Mouse (Mus musculus): ENCODE measurements at regions not wholly inside any gene's neighbourhood (a gene's known extent, or its start where the extent isn't known, plus 50 kb on each side); places are given as distances from the start of the nearest gene placed in this dataset.

DNA sequence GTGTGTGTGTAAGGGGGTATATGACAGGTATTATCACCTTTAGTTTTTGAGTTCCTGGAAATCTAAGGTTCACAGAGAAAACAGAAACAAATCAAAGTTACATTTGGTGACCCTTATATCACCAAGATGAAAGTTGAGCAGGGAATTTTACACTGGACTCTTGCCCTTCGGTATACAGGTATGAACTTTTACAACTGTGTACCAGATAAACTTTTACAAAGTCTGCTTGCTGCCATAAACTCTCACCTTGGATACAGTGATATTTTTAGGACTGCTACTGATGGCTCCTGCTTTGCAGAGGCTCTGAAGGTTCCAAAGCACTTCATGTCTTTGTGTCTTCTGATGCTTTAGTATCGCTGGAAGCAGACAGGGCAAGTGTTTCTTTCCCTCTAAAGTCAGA, 461.3 kb upstream of the Smarca2 start:
- no peak for TF ChIP-seq POLR2A (IDR thresholded peaks at IDR 0.05; ENCODE audit: low read depth, low read length)
- no peak for TF ChIP-seq CTCF (IDR thresholded peaks at IDR 0.05; ENCODE audit: extremely low read depth, insufficient read length, insufficient replicate concordance, low read depth, low read length)
